Mouse (Mus musculus) midbrain, embryonic 16.5 days (tissue): ENCODE measurements around the gene Psmc3. TPM values are rescaled to one million over a fixed set of nuclear protein-coding genes. Genes with fewer than 3 reads are reported as not detected.
A peak's percentile ranks its signal among the peaks of the same experiment; 100 is the strongest.

ENCODE experiments used
- ATAC-seq: fragments of 200-750 bp; cut with Nextera tagmentation; 2 replicates; pipeline ENCODE4 v1.8.0; 2017; ENCODE audit warnings: moderate TSS enrichment
- H3K27ac ChIP-seq: fragments of 300-500 bp; sonication (generic); 2 replicates; pipeline ENCODE4 v1.5.1; 2014; ENCODE audit warnings: mild to moderate bottlenecking, low read length, mixed read lengths
- H3K27me3 ChIP-seq: fragments of 300-500 bp; sonication (generic); 2 replicates; pipeline ENCODE4 v1.6.1; 2014; ENCODE audit warnings: low read depth, low read length, mixed read lengths; ENCODE audit not compliant: control insufficient read depth, insufficient read depth
- H3K36me3 ChIP-seq: fragments of 300-500 bp; sonication (generic); 2 replicates; pipeline ENCODE4 v1.6.1; 2014; ENCODE audit warnings: mild to moderate bottlenecking, low read length, moderate library complexity, mixed read lengths; ENCODE audit not compliant: control insufficient read depth, insufficient read depth
- H3K4me1 ChIP-seq: fragments of 300-500 bp; sonication (generic); 2 replicates; pipeline ENCODE4 v1.6.1; 2014; ENCODE audit warnings: mild to moderate bottlenecking, low read length, mixed read lengths; ENCODE audit not compliant: control insufficient read depth, insufficient read depth
- H3K4me2 ChIP-seq: fragments of 300-500 bp; sonication (generic); 2 replicates; pipeline ENCODE4 v1.6.1; 2014; ENCODE audit warnings: mild to moderate bottlenecking, low read length, mixed read lengths
- H3K4me3 ChIP-seq: fragments of 300-500 bp; sonication (generic); 2 replicates; pipeline ENCODE4 v1.5.1; 2014; ENCODE audit warnings: low read depth, mild to moderate bottlenecking, low read length, moderate library complexity, mixed read lengths
- H3K9ac ChIP-seq: fragments of 300-500 bp; sonication (generic); 2 replicates; pipeline ENCODE4 v1.6.1; 2014; ENCODE audit warnings: low read depth, low read length, mixed read lengths
- H3K9me3 ChIP-seq: fragments of 300-500 bp; sonication (generic); replicated peaks from 2 replicates; pipeline ENCODE4 v1.6.1; 2014; ENCODE audit warnings: mild to moderate bottlenecking, low read length, mixed read lengths; ENCODE audit not compliant: control insufficient read depth, poor library complexity, severe bottlenecking
- WGBS: fragments of 180-500 bp; shearing (Covaris S2); extraction: QIAGEN DNeasy Blood & Tissue Kit; methylation state at CpG from one replicate; pipeline ENCODE4 v1.1.7; 2014; 5-methylcytosine and 5-hydroxymethylcytosine counted together
- polyA plus RNA-seq: library from polyadenylated mRNA; unstranded; fragments of >200 nt; fragmentation: Nextera tagmentation; extraction: Ambion mirVana; gene quantifications from 2 replicates; pipeline ENCODE4 v1.2.1, GENCODE M21; 2015

Psmc3 gene
- polyA plus RNA-seq, 1 experiment from 2014 or later, result 247 TPM

DNA sequence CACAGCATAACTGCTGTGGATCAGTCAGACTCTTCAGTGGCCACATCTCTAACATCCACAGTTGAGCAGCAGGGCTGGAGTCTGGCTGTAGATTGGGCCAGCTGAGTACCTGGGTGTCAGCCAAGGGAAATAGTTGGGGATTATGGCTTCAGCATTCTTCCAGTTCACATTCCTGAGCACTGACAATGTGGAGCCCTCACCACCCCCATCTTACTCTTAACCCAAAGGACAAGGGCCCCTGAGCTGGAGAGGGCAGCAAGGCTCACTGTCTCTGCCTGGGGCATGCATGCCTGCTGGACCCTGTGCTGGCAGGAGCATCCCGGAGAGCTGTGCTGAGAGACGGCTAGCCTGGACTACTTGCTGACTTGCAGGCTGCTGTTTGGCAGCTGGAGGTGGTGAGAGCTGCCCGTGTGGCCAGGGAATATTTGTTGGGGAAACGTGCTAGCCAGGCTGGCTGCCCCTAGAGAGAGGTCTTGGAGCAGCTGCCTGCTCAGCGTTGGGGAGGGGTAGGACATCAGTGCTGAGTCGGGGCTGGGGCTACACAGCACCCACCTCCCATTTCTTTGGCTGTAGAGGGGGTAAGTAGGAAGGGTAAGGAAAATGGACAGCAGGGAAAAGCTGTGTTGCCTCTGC lies 8.2 kb downstream of the Psmc3 start:
- 91% methylated on average over 6 of the region's 6 CpGs for WGBS
- Histone ChIP-seq H3K27me3 (no peaks in the 10 kb centered on the region), H3K9ac (no peak overlapping the region)

DNA sequence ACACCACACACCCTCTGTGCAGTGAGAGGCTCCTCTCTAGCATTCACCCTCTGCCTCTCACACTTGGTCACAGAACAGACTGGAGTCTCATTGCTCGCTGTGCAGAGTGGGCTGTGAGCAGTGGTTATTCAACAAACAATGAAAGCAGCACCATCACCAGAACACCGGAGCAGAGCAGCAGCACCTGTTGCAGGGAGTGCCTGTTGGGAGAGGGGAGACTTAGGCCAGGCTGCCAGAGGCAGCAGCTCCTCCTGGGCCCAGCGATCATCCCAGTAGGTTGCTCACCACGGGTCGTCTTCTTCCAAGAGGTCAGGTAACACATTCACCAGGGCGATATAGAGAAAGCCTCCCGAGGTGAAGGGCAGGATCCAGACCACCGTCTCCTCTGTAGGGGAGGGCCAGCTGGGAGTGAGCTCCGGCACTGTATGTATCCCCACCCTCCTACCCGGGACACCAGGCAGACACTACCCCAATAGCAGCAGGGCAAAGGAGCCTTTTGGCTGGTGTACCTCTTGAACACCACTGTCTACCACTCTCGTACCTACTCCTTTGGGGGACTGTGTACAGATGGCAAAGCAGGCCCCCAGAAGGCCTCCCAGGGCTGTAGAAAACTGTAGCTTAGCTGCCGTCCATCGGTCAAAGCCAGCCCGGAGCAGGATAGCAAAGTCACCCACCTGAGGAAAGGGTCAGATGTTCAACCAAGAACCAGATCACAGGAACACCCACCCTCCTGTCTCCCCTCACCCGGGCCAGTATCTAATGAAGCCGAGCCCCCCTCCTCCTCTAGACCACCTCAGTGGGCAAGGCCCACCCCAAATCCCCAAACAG lies 9.2 kb downstream of the Psmc3 start:
- Histone ChIP-seq H3K4me1 (no peaks in the 10 kb centered on the region), H3K27ac (no peak overlapping the region), H3K27me3 (no peaks in the 10 kb centered on the region), H3K9me3 (no peaks in the 10 kb centered on the region), H3K36me3 (peaks cover 33% of the 10 kb centered on the region), H3K4me3 (no peak overlapping the region), H3K4me2 (no peak overlapping the region), H3K9ac (no peak overlapping the region)
- 91% methylated on average over 16 of the region's 16 CpGs for WGBS
- ATAC-seq, result no peak

More for the DNA sequence above, 8.2 kb downstream of the Psmc3 start:
- no peaks in the 10 kb centered on the region for H3K4me1 ChIP-seq
- no peaks in the 10 kb centered on the region for H3K9me3 ChIP-seq
- H3K27ac ChIP-seq, result no peak overlapping the region
- no peak overlapping the region for H3K4me2 ChIP-seq
- H3K36me3 ChIP-seq, result peaks cover 42% of the 10 kb centered on the region
- no peak overlapping the region for H3K4me3 ChIP-seq
- no peak for ATAC-seq

DNA sequence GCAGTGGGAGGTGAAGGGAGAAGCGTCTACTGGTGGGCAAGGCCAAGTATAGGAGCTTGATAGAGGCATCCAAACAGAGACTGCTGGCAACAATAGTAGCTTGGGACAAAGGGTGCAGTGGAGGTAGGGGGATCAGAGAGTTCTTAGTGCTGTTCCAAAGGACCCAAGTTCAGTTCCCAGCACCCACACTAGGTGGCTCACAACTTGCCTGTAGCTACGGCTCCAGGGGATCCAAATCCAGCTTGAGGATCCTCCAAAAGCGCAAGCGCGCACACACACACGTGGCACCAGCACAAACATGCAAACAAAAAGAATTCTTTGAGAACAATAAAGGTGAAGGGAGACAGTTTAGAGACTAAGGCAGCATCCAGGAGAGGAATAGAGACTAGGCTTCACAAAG lies 10.4 kb downstream of the Psmc3 start:
- no peak overlapping the region for H3K27ac ChIP-seq
- no peaks in the 10 kb centered on the region for H3K27me3 ChIP-seq
- no peak overlapping the region for H3K9ac ChIP-seq
- WGBS, result 87% methylated on average over 6 of the region's 6 CpGs
- peaks cover 10% of the 10 kb centered on the region for H3K4me1 ChIP-seq
- H3K4me2 ChIP-seq, result no peak overlapping the region
- no peak for ATAC-seq
- no peaks in the 10 kb centered on the region for H3K9me3 ChIP-seq
- no peak overlapping the region for H3K4me3 ChIP-seq
- peaks cover 26% of the 10 kb centered on the region for H3K36me3 ChIP-seq

DNA sequence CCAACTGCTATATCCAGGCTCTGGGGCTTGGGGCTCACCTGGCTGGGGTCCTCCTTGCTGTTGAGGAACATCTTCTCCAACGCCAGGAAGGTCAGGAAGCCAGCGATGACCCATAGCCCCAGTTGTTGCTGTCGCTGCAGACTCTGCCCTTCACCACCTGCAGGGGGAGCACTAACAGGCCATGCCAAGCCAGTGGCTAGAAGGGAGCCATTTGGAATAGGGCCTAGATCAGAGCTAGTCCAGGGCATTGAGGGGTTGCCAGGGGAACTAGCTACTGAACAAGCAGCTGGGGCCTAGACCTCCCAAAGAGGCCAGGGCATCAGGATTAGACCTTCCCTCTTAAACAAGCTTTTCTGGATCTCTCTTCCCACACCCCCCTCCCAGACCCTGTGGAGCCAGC lies 11.7 kb downstream of the Psmc3 start:
- H3K9ac ChIP-seq, result no peak overlapping the region

DNA sequence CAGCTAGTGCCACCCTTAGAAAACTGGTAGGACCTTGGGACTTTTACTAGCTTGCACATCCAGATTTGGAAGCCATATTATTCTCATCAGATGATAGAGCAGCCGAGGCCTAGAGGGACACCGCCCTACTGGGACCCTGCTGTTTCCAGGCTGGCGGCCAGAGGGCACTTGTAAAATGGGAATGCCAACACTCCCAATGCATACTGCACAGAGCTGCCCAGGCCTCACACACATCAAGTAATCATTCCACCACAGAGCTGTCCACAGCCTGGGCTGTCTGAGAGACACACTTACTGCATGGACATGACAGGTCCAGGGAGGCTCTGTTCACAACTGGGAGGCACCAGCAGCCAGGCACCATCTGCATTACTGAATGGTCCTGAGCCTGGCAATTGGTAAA lies 12.6 kb downstream of the Psmc3 start:
- 84% methylated on average over 3 of the region's 3 CpGs for WGBS
- Histone ChIP-seq H3K4me2 (no peak overlapping the region), H3K4me1 (peaks cover 24% of the 10 kb centered on the region), H3K36me3 (peaks cover 23% of the 10 kb centered on the region), H3K9ac (no peak overlapping the region), H3K27me3 (no peaks in the 10 kb centered on the region), H3K4me3 (no peak overlapping the region), H3K27ac (no peak overlapping the region), H3K9me3 (no peaks in the 10 kb centered on the region)
- ATAC-seq, result no peak

More for the DNA sequence above, 11.7 kb downstream of the Psmc3 start:
- H3K27me3 ChIP-seq, result no peaks in the 10 kb centered on the region
- no peaks in the 10 kb centered on the region for H3K9me3 ChIP-seq
- no peak overlapping the region for H3K4me3 ChIP-seq
- no peak overlapping the region for H3K4me2 ChIP-seq
- WGBS, result 46% methylated on average over 3 of the region's 3 CpGs
- H3K27ac ChIP-seq, result no peak overlapping the region
- H3K4me1 ChIP-seq, result peaks cover 15% of the 10 kb centered on the region
- no peak for ATAC-seq
- H3K36me3 ChIP-seq, result peaks cover 23% of the 10 kb centered on the region

DNA sequence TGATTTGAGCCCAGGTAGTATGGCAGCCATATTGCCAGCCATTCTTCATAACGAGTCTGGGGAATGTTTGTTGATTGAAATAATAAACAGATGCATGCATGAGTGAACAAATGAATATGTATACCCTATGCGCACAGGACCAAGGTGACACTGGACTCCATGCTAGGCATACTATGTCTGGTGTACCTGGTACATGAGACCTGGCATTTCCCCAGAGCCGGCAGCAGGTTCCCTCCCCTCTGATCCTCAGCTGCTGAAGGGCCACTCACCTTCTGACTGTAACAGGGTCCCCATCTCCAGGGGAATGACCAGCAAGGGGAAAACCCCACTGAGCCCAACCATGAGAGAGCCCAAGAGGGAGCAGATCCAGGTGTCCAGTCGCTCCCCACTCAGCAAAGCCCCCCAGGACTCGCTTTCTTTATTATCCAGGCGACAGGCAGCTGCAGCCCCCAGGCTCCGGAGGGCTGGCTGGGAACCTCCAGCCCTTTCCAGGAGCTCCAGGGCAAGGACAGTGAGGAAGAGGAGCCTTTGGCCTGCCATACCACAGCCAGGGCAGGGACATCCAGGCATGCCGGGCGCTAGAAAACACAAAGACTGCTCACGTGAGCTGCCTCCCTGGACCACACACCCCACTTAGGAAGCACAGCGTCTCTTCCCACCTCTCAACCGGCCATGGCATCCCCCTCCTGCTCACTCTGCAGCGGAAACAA lies 14.5 kb downstream of the Psmc3 start:
- H3K9me3 ChIP-seq, result no peaks in the 10 kb centered on the region
- 57% methylated on average over 13 of the region's 13 CpGs for WGBS
- H3K4me3 ChIP-seq, result peak overlapping the region; percentile 79; the same call in 1 of the 2 replicates
- H3K27me3 ChIP-seq, result no peaks in the 10 kb centered on the region
- H3K36me3 ChIP-seq, result peaks cover 16% of the 10 kb centered on the region
- peak overlapping the region; percentile 82 for H3K9ac ChIP-seq
- H3K27ac ChIP-seq, result no peak overlapping the region
- H3K4me2 ChIP-seq, result peak overlapping the region; percentile 81
- ATAC-seq, result no peak
- H3K4me1 ChIP-seq, result peaks cover 24% of the 10 kb centered on the region

DNA sequence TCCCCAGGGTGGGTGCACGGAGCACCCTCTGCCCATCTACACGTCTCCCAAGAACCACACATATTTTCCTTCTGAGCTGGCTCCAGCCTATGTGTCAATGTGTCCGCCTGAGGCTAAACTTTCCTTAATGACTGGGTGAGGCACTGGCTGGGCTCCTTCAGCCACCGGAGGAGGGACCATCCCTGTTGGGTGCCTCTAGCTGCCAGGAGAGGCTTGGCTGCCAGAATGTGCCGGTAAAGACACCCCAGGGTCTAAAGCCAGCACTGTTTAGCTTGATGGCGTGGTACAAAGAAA lies 15.0 kb downstream of the Psmc3 start:
- H3K4me2 ChIP-seq, result peak overlapping the region; percentile 81
- H3K4me3 ChIP-seq, result peak overlapping the region; percentile 79
- no peak overlapping the region for H3K27ac ChIP-seq
- H3K9ac ChIP-seq, result peak overlapping the region; percentile 82
- peaks cover 13% of the 10 kb centered on the region for H3K36me3 ChIP-seq
- ATAC-seq, result no peak
- H3K27me3 ChIP-seq, result no peaks in the 10 kb centered on the region
- peaks cover 24% of the 10 kb centered on the region for H3K4me1 ChIP-seq
- 45% methylated on average over 6 of the region's 6 CpGs for WGBS
- H3K9me3 ChIP-seq, result no peaks in the 10 kb centered on the region

DNA sequence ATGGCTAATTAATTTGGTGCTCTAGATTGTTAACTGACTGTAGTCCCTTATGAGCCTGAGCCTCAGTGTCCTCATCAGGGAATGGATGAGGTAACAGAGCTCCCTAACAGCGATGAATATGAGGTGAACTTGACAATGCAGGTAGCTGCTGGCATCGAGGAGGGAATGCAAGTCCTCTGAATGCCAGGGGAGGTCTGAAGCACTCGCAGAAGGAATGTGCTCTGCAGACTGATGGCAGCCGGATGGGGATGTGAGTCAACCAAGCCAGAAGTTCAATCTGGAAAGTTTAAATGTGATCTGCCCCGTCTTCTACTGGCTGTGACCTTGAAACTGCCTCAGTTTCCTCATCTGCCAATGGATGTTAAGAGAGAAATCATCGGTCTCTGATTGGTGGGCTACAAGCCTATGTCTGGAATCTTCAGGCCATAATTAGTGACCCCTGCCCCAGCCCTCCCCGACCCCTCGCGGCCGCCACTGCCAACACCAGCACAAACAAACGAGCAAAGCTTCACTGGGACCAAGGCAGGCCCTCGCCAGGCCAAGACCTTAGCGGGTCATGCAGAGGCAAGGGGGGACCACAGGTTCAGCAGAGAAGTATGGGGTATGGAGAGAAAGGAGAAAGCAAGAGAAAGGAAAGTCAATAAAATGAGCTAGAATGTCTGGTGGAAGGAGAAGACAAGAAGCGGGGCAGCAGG lies 15.6 kb downstream of the Psmc3 start:
- Histone ChIP-seq H3K36me3 (peaks cover 8% of the 10 kb centered on the region), H3K4me1 (peaks cover 24% of the 10 kb centered on the region), H3K4me3 (peak overlapping the region; percentile 79), H3K27me3 (no peaks in the 10 kb centered on the region), H3K9ac (peak overlapping the region; percentile 82), H3K27ac (peak overlapping the region; percentile 80), H3K9me3 (no peaks in the 10 kb centered on the region), H3K4me2 (peak overlapping the region; percentile 81)
- peak; percentile 18; the same call in 1 of the 2 replicates for ATAC-seq
- 15% methylated on average over 14 of the region's 14 CpGs for WGBS
